8 mouse cellular contexts compared by ENCODE assay signal in the genomic region with DNA sequence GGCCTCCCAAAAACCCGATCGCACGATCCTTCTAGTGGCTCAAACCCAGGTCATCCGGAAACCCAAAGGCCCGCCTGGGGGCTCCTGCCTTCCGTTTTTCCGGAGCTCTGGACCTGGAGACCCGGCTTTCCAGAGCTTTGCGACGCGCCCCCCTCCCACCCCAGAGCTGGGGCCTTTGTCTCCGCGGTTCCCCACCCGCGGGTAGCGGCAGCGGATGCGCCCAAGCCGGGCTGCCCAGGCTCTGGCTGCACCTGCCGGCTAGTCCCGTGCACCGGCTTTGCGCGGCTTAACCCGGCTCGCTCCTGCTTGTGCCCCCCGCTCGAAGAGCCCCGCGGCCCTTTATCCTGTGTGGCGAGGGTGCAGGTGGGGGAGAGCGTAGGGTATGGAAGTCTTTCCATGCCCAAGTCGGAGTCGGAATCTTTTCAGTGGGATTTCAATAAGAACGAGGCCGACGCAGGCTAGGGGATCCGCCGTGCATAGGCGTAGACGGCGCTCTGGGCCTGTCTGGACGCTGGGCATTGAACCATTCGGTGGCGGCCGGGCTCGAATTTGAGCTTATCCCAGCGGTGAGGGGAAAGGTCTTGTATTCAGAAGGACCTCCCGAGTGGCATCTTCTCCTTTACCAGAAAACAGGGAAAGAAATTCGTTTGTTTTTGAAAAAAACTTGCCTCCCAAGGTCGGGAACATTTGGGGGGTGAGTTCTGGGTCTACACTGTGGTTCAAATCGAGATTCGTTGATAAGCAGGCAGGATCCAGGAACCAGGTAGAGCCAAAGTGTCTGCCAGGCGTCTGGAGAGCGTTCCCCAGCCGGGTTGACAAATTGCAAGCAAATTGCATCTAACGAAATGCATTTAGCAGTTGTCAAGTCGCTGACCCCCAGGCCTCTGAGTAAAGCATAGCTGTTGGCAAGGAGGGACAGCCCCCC. TPM values are rescaled to one million over a fixed set of nuclear protein-coding genes. Genes with fewer than 3 reads are reported as not detected.
DNase-seq lines count a peak whose midpoint lies in the region; ATAC-seq and TF ChIP-seq lines count a peak whose summit lies in the region.

No protein-coding gene starts in this region.

- no peaks in the 10 kb centered on the region for H3K36me3 ChIP-seq in lung, postnatal 0 days (ENCODE audit: insufficient read depth, low read length)
- no peaks in the 10 kb centered on the region for H3K36me3 ChIP-seq in embryonic facial prominence, embryonic 13.5 days
- no peaks in the 10 kb centered on the region for H3K36me3 ChIP-seq in intestine, embryonic 15.5 days
- H3K36me3 ChIP-seq in midbrain, embryonic 16.5 days (ENCODE audit: control insufficient read depth, insufficient read depth, low read length) = no peaks in the 10 kb centered on the region

- 0 out of 2 replicates have a peak overlapping the region, but pooled peaks have one; percentile 24 for H3K9ac ChIP-seq in lung, postnatal 0 days (replicated peaks; ENCODE audit: low read depth)
- H3K9ac ChIP-seq in embryonic facial prominence, embryonic 13.5 days = peak overlapping the region; percentile 76
- peak overlapping the region; percentile 31; the same call in 1 of the 2 replicates for H3K9ac ChIP-seq in intestine, embryonic 15.5 days
- H3K9ac ChIP-seq in midbrain, embryonic 16.5 days (ENCODE audit: low read depth, low read length) = peak overlapping the region; percentile 55

- peaks cover 90% of the 10 kb centered on the region for H3K27me3 ChIP-seq in lung, postnatal 0 days (replicated peaks; ENCODE audit: insufficient read depth, low read length)
- peaks cover 100% of the 10 kb centered on the region for H3K27me3 ChIP-seq in embryonic facial prominence, embryonic 13.5 days
- peaks cover 100% of the 10 kb centered on the region for H3K27me3 ChIP-seq in intestine, embryonic 15.5 days (replicated peaks)
- peaks cover 50% of the 10 kb centered on the region for H3K27me3 ChIP-seq in midbrain, embryonic 16.5 days (ENCODE audit: control insufficient read depth, insufficient read depth, low read depth, low read length)

- intact Hi-C loops in gastrocnemius, postnatal 14 days (cut with DNase I; ENCODE audit: low total_unique reads) = loop anchor here (10.0 kb wide), 1 partner anchor 220 kb away; no protein-coding TSS in a partner anchor

- peaks cover 20% of the 10 kb centered on the region; the same call in 1 of the 2 replicates for H3K4me1 ChIP-seq in lung, postnatal 0 days (ENCODE audit: insufficient read depth, low read depth, low read length)
- peaks cover 63% of the 10 kb centered on the region for H3K4me1 ChIP-seq in embryonic facial prominence, embryonic 13.5 days
- peaks cover 50% of the 10 kb centered on the region for H3K4me1 ChIP-seq in intestine, embryonic 15.5 days (replicated peaks)
- peaks cover 30% of the 10 kb centered on the region; the same call in 1 of the 2 replicates for H3K4me1 ChIP-seq in midbrain, embryonic 16.5 days (ENCODE audit: control insufficient read depth, insufficient read depth, low read length)

- H3K4me3 ChIP-seq in lung, postnatal 0 days (ENCODE audit: low read depth, low read length) = peak overlapping the region; percentile 40
- H3K4me3 ChIP-seq in embryonic facial prominence, embryonic 13.5 days = peak overlapping the region; percentile 56
- H3K4me3 ChIP-seq in intestine, embryonic 15.5 days (replicated peaks) = peak overlapping the region; percentile 36
- peak overlapping the region; percentile 37 for H3K4me3 ChIP-seq in midbrain, embryonic 16.5 days (ENCODE audit: low read depth, low read length)

- 7% methylated on average over 53 of the region's 58 CpGs for WGBS in lung, postnatal 0 days
- WGBS in embryonic facial prominence, embryonic 13.5 days = under 1% methylated on average over 58 of the region's 58 CpGs
- 2% methylated on average over 58 of the region's 58 CpGs for WGBS in intestine, embryonic 15.5 days
- WGBS in midbrain, embryonic 16.5 days = under 1% methylated on average over 58 of the region's 58 CpGs

- no peak for DNase-seq in lung, postnatal 0 days (ENCODE audit: low spot score)
- no peak for DNase-seq in lung, postnatal 4 days
- DNase-seq in gastrocnemius, postnatal 14 days = no peak
- DNase-seq in cerebellum, adult 18-20 months = no peak

- TF ChIP-seq EP300 in lung, postnatal 0 days (IDR thresholded peaks at IDR 0.05) = no peak

- H3K4me2 ChIP-seq in lung, postnatal 0 days (replicated peaks; ENCODE audit: low read depth, low read length) = peak overlapping the region; percentile 69
- H3K4me2 ChIP-seq in embryonic facial prominence, embryonic 13.5 days = peak overlapping the region; percentile 76
- H3K4me2 ChIP-seq in intestine, embryonic 15.5 days (replicated peaks) = peak overlapping the region; percentile 77
- peak overlapping the region; percentile 48 for H3K4me2 ChIP-seq in midbrain, embryonic 16.5 days (ENCODE audit: low read length)

- no peak for ATAC-seq in lung, postnatal 0 days
- no peak for ATAC-seq in embryonic facial prominence, embryonic 13.5 days (ENCODE audit: insufficient number of reproducible peaks, insufficient read depth, low FRiP score, low TSS enrichment, low read depth)
- no peak for ATAC-seq in intestine, embryonic 15.5 days
- no peak for ATAC-seq in midbrain, embryonic 16.5 days
- no peak for ATAC-seq in cerebellum, adult (ENCODE audit: insufficient number of reproducible peaks, low FRiP score, low TSS enrichment)

- no peaks in the 10 kb centered on the region for H3K9me3 ChIP-seq in lung, postnatal 0 days (ENCODE audit: low read length)
- no peaks in the 10 kb centered on the region for H3K9me3 ChIP-seq in embryonic facial prominence, embryonic 13.5 days
- no peaks in the 10 kb centered on the region for H3K9me3 ChIP-seq in intestine, embryonic 15.5 days
- H3K9me3 ChIP-seq in midbrain, embryonic 16.5 days (replicated peaks; ENCODE audit: control insufficient read depth, low read length, poor library complexity, severe bottlenecking) = no peaks in the 10 kb centered on the region

- no peak for TF ChIP-seq CTCF in lung, postnatal 0 days (IDR thresholded peaks at IDR 0.05)

- H3K27ac ChIP-seq in lung, postnatal 0 days (ENCODE audit: low read length) = no peak overlapping the region
- H3K27ac ChIP-seq in embryonic facial prominence, embryonic 13.5 days = peak overlapping the region; percentile 55; the same call in 1 of the 2 replicates
- H3K27ac ChIP-seq in intestine, embryonic 15.5 days = no peak overlapping the region
- peak overlapping the region; percentile 54 for H3K27ac ChIP-seq in midbrain, embryonic 16.5 days (ENCODE audit: low read length)

RNA-seq across cellular contexts. Expression of gene Gata2, which starts 0.6 kb away (rescaled TPM):
- 86.2 and 104 TPM in 2 replicates for polyA plus RNA-seq in lung, postnatal 0 days (2015; fragmentation: Nextera tagmentation; extraction: Ambion mirVana)
- 54.9 and 81.7 TPM in 2 replicates for polyA plus RNA-seq in embryonic facial prominence, embryonic 13.5 days (2015; fragmentation: Nextera tagmentation; extraction: Ambion mirVana)
- 6.4 and 8.7 TPM in 2 replicates for polyA plus RNA-seq in intestine, embryonic 15.5 days (2015; fragmentation: Nextera tagmentation; extraction: Ambion mirVana)
- 13.0 and 15.0 TPM in 2 replicates for polyA plus RNA-seq in midbrain, embryonic 16.5 days (2015; fragmentation: Nextera tagmentation; extraction: Ambion mirVana)
- total RNA-seq in gastrocnemius, postnatal 14 days (2021) = 1 to 10 TPM; 5.4 to 7.4 TPM

RNA-seq across cellular contexts. Expression of gene Dnajb8, which starts 27.8 kb away (rescaled TPM):
- polyA plus RNA-seq in lung, postnatal 0 days (2015; fragmentation: Nextera tagmentation; extraction: Ambion mirVana) = not detected in 2 replicates
- not detected in 2 replicates for polyA plus RNA-seq in embryonic facial prominence, embryonic 13.5 days (2015; fragmentation: Nextera tagmentation; extraction: Ambion mirVana)
- polyA plus RNA-seq in intestine, embryonic 15.5 days (2015; fragmentation: Nextera tagmentation; extraction: Ambion mirVana) = not detected in 2 replicates
- not detected in 2 replicates for polyA plus RNA-seq in midbrain, embryonic 16.5 days (2015; fragmentation: Nextera tagmentation; extraction: Ambion mirVana)
- total RNA-seq in gastrocnemius, postnatal 14 days (2021) = not detected

Comparison
In these comparisons a context has a peak if more than half of its experiments do, and no peak if none do; other contexts are left out.
1. H3K27ac ChIP-seq: peak in embryonic facial prominence, embryonic 13.5 days (single experiment) and midbrain, embryonic 16.5 days (single experiment); none in lung, postnatal 0 days (single experiment) and intestine, embryonic 15.5 days (single experiment).
2. H3K9ac ChIP-seq: peak in every context shown above with its lines; median percentile 76 in embryonic facial prominence, embryonic 13.5 days; 55 in midbrain, embryonic 16.5 days; 31 in intestine, embryonic 15.5 days; 24 in lung, postnatal 0 days.
3. Peak in every context shown above with its lines, with median percentiles within 50 percentile points of each other: H3K4me2 ChIP-seq and H3K4me3 ChIP-seq.